Mouse (Mus musculus): ENCODE measurements at regions not wholly inside any gene's neighbourhood (a gene's known extent, or its start where the extent isn't known, plus 50 kb on each side); places are given as distances from the start of the nearest gene placed in this dataset.
"Not testable (repeated sequence)": the region's sequence is repeated elsewhere in the genome, so short reads cannot be mapped to it uniquely, and the experiment has no call there.

DNA sequence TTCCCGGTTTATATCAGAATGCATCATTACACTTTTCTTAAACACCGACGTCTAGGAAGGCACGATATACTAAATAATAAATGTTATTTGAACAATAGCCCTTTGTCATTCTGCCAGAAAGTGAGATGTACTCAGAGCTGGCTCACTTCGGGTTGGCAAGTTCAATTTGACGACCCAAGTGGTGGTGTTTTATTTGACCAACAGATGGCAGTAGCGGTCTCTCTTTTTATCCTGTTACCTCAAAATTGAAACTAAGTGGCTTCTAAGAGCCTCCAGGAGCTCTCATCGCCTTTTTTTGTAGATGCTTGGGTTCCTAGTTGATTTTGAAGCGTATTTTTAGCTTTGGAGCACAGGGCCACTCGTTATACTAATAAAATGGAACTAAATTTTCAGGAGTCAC lies 66.7 kb upstream of the Chmp2b start:
- peak; percentile 21 for DNase-seq

DNA sequence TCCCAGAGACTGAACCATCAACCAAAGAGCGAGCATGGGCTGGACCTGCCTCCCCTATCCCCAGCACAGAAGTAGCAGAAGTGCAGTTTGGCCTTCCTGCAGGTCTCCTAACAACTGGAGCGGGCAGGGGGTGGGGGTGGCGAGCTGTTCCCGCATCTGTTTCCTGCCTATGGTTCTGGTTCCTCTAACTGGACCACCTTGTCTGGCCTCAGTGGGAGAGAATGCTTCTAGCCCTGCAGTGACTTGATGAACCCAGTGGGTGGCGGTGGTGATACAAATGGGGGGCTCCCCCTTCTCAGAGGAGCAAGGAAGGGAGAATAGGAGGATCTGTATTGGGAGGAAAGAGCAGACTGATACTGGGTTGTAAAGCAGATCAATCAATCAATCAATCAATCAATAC lies 69.2 kb upstream of the Chmp2b start:
- no peak for DNase-seq

DNA sequence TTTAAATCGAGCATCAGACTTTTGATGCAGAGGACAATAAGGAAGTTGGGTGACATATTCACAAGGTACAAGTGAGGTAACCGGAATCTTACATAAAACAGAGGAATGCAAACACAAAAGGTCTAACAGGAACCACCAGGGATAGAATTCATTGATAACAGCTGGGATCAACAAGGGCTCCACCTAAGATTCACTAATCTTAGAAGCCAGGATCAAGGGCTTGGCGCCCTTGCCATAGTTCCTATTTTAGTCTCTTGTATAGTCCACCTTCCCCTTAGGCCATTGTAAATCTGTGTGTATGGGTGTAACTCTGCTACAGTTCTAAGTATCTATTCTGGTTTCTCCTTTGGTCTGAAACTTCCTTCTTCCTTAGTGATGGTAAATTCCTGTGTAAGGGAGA lies 84.2 kb upstream of the Chmp2b start:
- not testable (repeated sequence) for DNase-seq

DNA sequence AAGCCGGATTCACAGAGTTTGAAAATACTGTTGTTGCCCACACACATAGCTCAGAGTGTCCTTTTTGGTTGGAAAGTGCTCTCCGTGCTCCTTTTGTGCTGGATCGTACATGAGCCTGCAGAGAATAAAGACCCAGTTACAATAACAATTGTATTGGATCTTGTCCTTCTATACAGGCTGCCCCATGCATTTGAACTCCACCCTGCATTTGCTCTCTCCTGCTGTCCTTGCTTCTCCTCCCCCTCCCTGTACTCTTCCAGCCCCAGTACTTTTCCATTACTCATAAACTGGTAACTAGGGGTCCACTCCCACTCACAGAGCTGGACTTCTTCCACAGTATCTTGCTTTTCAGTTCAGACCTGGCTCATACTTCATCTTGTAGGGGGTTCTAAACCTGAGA lies 86.5 kb upstream of the Chmp2b start:
- DNase-seq, result no peak

- DNase-seq, result no peak
Observed at GRCm38 (mm10) chr16:65655490-65655889, 93.0 kb upstream of the Chmp2b start.

DNA sequence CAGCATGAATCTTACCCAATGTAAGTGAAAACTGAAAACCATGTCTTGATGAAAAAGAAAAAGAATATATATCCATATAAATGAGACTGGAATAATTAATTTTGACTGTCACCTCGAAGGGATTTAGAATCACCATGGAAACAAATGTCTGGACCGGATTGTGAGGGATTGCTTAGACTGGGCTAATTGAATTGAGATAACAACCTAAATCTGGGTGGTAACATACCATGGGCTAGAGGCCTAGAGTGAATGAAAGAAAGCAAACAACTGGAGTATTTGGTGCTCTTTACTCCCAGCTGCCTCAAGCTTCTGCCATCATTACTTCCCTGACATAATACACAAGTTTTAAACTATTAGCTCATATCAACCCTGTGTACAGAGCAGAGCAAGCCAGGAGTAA lies 95.3 kb upstream of the Chmp2b start:
- DNase-seq, result no peak

GRCm38 (mm10) chr16:65664787-65665186 lies 102.3 kb upstream of the Chmp2b start:
- no peak for DNase-seq

DNA sequence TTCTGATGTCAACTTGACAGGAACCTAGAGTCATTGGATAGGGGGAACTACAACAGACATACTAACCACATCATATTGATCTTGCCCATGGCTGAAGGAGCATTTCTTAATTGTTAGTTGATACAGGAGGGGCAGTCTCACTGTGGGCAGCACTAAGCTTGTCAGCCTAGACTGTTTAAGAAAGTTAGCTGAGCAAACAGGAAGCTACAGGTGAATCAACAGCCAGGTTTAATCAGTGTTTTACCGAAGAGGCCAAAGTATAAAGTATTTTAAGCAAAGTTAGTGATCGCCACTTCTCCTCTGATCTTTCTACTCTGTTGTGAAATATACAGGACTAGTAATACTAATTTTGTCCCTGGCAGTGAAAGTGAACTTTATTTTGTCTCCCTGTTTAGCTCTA lies 109.6 kb upstream of the Chmp2b start:
- no peak for DNase-seq

GRCm38 (mm10) chr16:65683089-65683488 lies 120.6 kb upstream of the Chmp2b start:
- no peak for DNase-seq

- no peak for DNase-seq
Observed at GRCm38 (mm10) chr16:65683703-65684320, 121.3 kb upstream of the Chmp2b start.

DNA sequence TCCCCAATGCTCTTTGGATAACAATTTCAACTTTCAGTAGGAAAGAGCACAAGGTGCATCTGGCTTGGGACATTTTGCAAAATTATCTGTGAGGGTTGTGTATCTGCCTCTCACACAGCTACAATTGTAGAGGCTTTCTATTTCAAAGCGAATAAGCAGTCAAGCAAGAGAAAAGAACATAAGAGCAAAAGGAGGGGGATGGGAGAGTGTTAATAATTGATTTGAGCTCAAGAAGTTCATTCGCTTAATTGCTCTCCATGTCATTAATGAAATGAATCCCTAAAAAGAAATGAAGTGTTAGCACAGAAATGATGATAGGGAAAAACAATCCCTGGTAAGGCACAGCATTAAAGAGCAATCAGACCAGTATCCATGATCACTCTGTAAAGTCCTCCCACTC lies 121.4 kb upstream of the Vgll3 start:
- no peak for DNase-seq

GRCm38 (mm10) chr16:65715631-65716030 lies 99.4 kb upstream of the Vgll3 start:
- DNase-seq, result no peak

GRCm38 (mm10) chr16:65718791-65719472 lies 96.1 kb upstream of the Vgll3 start:
- no peak for DNase-seq

GRCm38 (mm10) chr16:65720953-65721352 lies 94.1 kb upstream of the Vgll3 start:
- no peak for DNase-seq

DNA sequence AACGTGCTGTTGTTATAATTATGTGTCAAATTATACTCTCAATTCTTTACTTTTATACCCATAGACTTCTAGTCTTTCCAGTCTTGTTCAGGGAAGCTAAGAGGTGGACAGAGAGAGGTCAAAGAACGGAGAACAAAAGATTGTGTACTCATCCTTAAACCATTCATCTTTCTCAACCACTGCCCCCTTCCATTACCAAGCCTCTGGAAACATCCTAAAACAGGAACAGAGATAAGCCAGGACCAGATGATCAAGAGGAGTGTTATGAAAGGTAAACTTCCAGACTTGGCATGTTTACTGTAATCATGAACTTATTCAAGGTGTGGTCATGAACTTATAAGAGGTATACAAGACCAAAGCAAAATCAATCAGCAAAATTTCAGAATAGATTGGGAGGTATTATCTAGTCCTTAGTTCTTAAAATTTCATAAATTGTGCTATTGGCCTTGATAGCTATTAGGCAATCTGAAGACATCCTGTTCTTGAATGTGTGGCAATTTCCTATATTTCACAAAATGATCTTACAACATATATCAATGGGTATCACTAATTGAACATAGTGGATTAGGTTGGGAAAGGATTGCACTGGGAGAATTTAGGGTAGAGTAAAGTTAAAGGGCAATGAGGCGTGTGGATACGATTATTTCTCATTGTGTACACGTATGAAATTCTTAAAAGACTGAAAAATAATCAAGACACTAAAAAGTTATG lies 89.3 kb upstream of the Vgll3 start:
- no peak for DNase-seq

DNA sequence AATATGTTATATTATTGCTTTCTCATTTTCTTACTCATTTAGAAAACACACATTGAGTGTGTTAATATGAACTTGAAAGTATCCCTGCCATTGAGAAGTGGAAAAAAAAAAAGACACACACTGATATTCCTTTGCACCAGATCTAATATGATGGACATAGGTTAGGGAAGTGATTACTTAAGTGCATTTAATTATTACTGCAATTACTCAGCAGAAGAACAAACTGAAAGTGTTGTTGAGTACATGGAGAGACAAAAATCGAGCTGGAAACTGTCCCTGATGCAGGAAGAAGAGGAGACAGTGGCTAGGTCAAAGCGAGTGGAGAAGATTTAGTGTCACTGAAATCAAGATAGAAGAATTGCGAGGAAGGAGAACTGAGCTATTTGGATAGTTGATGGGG lies 88.8 kb upstream of the Vgll3 start:
- DNase-seq, result no peak

DNA sequence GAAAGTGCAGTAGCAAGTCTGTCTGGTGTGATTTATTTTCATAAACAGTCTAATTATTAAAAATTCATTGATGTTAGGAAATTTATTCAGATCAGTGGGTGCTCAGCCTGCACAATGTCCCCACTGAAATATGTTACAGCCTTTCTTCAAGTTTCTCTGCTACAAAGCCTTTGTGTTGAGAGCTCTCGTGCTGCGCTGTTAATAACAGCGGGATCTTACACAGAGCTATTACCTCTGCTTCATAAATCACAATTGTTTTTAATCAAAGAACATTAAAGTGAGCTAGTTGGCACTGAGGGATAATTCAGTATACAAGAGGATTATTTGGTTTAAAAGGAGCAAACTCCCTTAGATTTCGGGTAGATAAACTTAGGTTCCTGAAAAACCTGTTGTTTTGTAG lies 85.7 kb upstream of the Vgll3 start:
- DNase-seq, result no peak

GRCm38 (mm10) chr16:65739652-65740051 lies 75.4 kb upstream of the Vgll3 start:
- no peak for DNase-seq

GRCm38 (mm10) chr16:65742951-65743350 lies 72.1 kb upstream of the Vgll3 start:
- DNase-seq, result no peak

DNA sequence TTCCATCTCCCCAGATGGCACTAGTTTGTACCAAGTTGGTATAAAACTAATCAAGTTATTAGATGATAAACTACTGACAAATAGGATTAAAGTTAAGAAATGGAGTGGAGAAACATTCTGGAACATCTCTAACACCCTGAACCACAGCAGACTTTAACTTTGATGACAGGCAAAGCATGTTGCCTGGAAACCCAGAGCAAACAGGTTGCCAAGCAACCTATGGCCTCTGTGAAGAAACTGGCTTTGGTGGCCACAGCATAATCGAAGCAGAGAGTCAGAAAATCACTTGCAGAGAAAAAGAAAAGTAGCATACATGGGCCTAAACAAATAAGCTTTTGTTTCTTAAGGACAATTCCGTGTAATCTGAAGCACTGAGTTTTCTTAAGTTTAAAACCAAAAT lies 59.4 kb upstream of the Vgll3 start:
- no peak for DNase-seq

Data from cerebellum, adult 11 months (tissue).